Mouse (Mus musculus): ENCODE results near the gene Psmd4.

DNA sequence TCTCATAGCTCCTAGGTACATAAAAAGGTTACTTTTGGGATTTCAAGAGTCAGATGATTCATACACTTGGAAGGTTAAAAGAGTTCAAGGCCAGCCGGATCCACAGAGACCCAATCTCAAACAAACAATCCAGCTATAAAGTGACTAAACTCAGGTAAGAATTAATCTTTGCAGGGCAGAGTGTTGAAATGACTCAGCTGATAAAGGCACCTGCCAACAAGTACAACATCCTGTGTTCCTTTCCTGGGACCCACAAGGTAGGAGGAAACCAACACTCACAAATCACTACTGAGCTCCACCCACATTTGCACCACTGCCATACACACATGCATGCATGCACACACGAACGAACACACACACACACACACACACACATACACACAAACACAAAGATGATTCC, 13.8 kb downstream of the Psmd4 start:
- TF ChIP-seq CTCF (IDR thresholded peaks at IDR 0.05; ENCODE audit: insufficient read depth, low read length) (no peak), POLR2A (IDR thresholded peaks at IDR 0.05; ENCODE audit: borderline replicate concordance, extremely low read depth, low read depth, low read length) (no peak)
